ENCODE assay signal across 8 mouse cellular contexts in genomic region chr7:45481374-45481927, GRCm38 (mm10). TPM values are rescaled to one million over a fixed set of nuclear protein-coding genes. Genes with fewer than 3 reads are reported as not detected.
DNase-seq lines count a peak whose midpoint lies in the region; ATAC-seq and TF ChIP-seq lines count a peak whose summit lies in the region.

Gene Tulp2, plus strand, starts transcription at chr7:45481877.

- H3K79me2 ChIP-seq in myocyte (ENCODE audit: control insufficient read depth, insufficient read depth), result no peaks in the 10 kb centered on the region

- no peak within 1 kb of the TSS for H3ac ChIP-seq in myocyte (ENCODE audit: control insufficient read depth, insufficient read length)

- H3K4me3 ChIP-seq in heart, embryonic 10.5 days, result no peak within 1 kb of the TSS
- H3K4me3 ChIP-seq in liver, embryonic 13.5 days (replicated peaks), result no peak within 1 kb of the TSS
- H3K4me3 ChIP-seq in myocyte, result no peak within 1 kb of the TSS

- H3K4me1 ChIP-seq in heart, embryonic 10.5 days, result peaks cover under 1% of the 10 kb centered on the region; the same call in 1 of the 2 replicates
- H3K4me1 ChIP-seq in liver, embryonic 13.5 days (replicated peaks), result peaks cover 29% of the 10 kb centered on the region

- no peaks in the 10 kb centered on the region for H3K9me3 ChIP-seq in heart, embryonic 10.5 days
- no peaks in the 10 kb centered on the region for H3K9me3 ChIP-seq in liver, embryonic 13.5 days (replicated peaks)

- H3K27ac ChIP-seq in heart, embryonic 10.5 days, result no peak within 1 kb of the TSS
- peak within 1 kb of the TSS; percentile 39; the same call in 1 of the 2 replicates for H3K27ac ChIP-seq in liver, embryonic 13.5 days

- H3K27me3 ChIP-seq in heart, embryonic 10.5 days (ENCODE audit: insufficient read depth, poor library complexity, severe bottlenecking), result no peaks in the 10 kb centered on the region
- H3K27me3 ChIP-seq in liver, embryonic 13.5 days, result no peaks in the 10 kb centered on the region
- no peaks in the 10 kb centered on the region for H3K27me3 ChIP-seq in myocyte (ENCODE audit: control insufficient read depth, insufficient read depth, insufficient read length)

- peaks cover 9% of the 10 kb centered on the region for H3K36me3 ChIP-seq in heart, embryonic 10.5 days
- H3K36me3 ChIP-seq in liver, embryonic 13.5 days, result peaks cover 7% of the 10 kb centered on the region; the same call in 1 of the 2 replicates
- H3K36me3 ChIP-seq in myocyte (ENCODE audit: control insufficient read depth, insufficient read depth), result no peaks in the 10 kb centered on the region

- peak; percentile 67 for ATAC-seq in liver, embryonic 13.5 days (ENCODE audit: low read depth)

- DNase-seq in frontal cortex, adult 2 months (ENCODE audit: extremely low spot score in 1 of 2, low spot score in 1 of 2), result peak; percentile 59 to 77
- DNase-seq in frontal cortex, postnatal 14 days (ENCODE audit: low spot score in 2 of 2), result no peak
- peak; percentile 85 for DNase-seq in cerebellum, adult 9-10 months
- peak; percentile 83 for DNase-seq in heart, embryonic 10.5 days (ENCODE audit: low spot score)
- peak; percentile 82 for DNase-seq in kidney, adult 9 months
- peak; percentile 59 for DNase-seq in liver, embryonic 13.5 days
- peak; percentile 83 for DNase-seq in testis, postnatal 10 days (ENCODE audit: low spot score)

- no peak for TF ChIP-seq POLR2A in myocyte (IDR thresholded peaks at IDR 0.05; ENCODE audit: insufficient read length, low read depth)

- 0 out of 2 replicates have a peak within 1 kb of the TSS, but pooled peaks have one; percentile 2 for H3K9ac ChIP-seq in liver, embryonic 13.5 days

- WGBS in heart, embryonic 10.5 days, result 44% methylated on average over 15 of the region's 15 CpGs
- 41% methylated on average over 15 of the region's 15 CpGs for WGBS in liver, embryonic 13.5 days (ENCODE audit: insufficient replicate concordance)

- H3K4me2 ChIP-seq in liver, embryonic 13.5 days, result no peak within 1 kb of the TSS
- no peak within 1 kb of the TSS for H3K4me2 ChIP-seq in myocyte (ENCODE audit: low read depth)

TF ChIP-seq in myocyte, 11 proteins besides CTCF, POLR2A, EP300 and RAD21:
- TF ChIP-seq SRF (IDR thresholded peaks at IDR 0.05; ENCODE audit: control insufficient read depth, insufficient read length, low read depth) (no peak), TCF12 (IDR thresholded peaks at IDR 0.05; ENCODE audit: insufficient read depth, poor library complexity, severe bottlenecking) (no peak), MAX (IDR thresholded peaks at IDR 0.05; ENCODE audit: low read depth) (no peak), REST (IDR thresholded peaks at IDR 0.05; ENCODE audit: insufficient read depth, insufficient read length) (no peak), USF1 (IDR thresholded peaks at IDR 0.05; ENCODE audit: low read depth) (peak; percentile 36), MYOD1 (IDR thresholded peaks at IDR 0.05; ENCODE audit: control insufficient read depth in 1 of 3, insufficient read length in 2 of 3, low read depth in 2 of 3) (no peak)

RNA-seq across cellular contexts. Expression of gene Tulp2, which starts in this region (rescaled TPM):
- polyA plus RNA-seq in frontal cortex, adult 2 months (2012; rRNA removed), result 0.12 and 0.17 TPM in 2 replicates
- 2.6 and 2.9 TPM in 2 replicates for polyA plus RNA-seq in heart, embryonic 10.5 days (2016; fragmentation: Nextera tagmentation; extraction: Ambion mirVana)
- polyA plus RNA-seq in liver, embryonic 13.5 days (2015; fragmentation: Nextera tagmentation; extraction: Ambion mirVana), result 0.80 and 0.87 TPM in 2 replicates
- 0.06 TPM for polyA plus RNA-seq in myocyte (2012; fragmentation: generic; extraction: Trizol)

Comparison
In these comparisons a context has a peak if more than half of its experiments do, and no peak if none do; other contexts are left out.
1. Peak in DNase-seq in frontal cortex, adult 2 months; RNA of the gene not detected or under 1 TPM.
2. Peak in DNase-seq, ATAC-seq, H3K27ac ChIP-seq and H3K9ac ChIP-seq in liver, embryonic 13.5 days; RNA of the gene not detected or under 1 TPM.
3. DNase-seq: peak in cerebellum, adult 9-10 months (single experiment), heart, embryonic 10.5 days (single experiment), kidney, adult 9 months (single experiment) and testis, postnatal 10 days (single experiment); none in frontal cortex, postnatal 14 days (0 of 2).